Mouse (Mus musculus): ENCODE results near the gene Ldlrap1. TPM values are rescaled to one million over a fixed set of nuclear protein-coding genes. Genes with fewer than 3 reads are reported as not detected.

Gene Ldlrap1
- polyA plus RNA-seq, 1 experiment from 2014 or later = 14.5 TPM

GRCm38 (mm10) chr4:134703835-134704546 lies 63.8 kb downstream of the Ldlrap1 start, which contains the start of gene Man1c1:
TSS of gene Man1c1 (minus strand) at chr4:134704290.
- ATAC-seq (ENCODE audit: insufficient number of reproducible peaks, low FRiP score, low TSS enrichment, low read depth) = peak; percentile 89
- Histone ChIP-seq H3K27me3 (ENCODE audit: control insufficient read depth, insufficient read depth, low read length) (peaks cover 17% of the 10 kb centered on the region), H3K4me2 (ENCODE audit: low read depth, severe bottlenecking) (peak within 1 kb of the TSS; percentile 98), H3K36me3 (ENCODE audit: control insufficient read depth, insufficient read depth, low read length) (no peaks in the 10 kb centered on the region), H3K4me1 (ENCODE audit: control insufficient read depth, insufficient read depth, low read length) (peaks cover 14% of the 10 kb centered on the region), H3K9ac (ENCODE audit: low read length) (peak within 1 kb of the TSS; percentile 58), H3K4me3 (ENCODE audit: low read depth, low read length) (peak within 1 kb of the TSS; percentile 43), H3K9me3 (ENCODE audit: control insufficient read depth, low read length) (no peaks in the 10 kb centered on the region), H3K27ac (replicated peaks; ENCODE audit: low read depth, low read length) (no peak within 1 kb of the TSS)
- WGBS = under 1% methylated on average over 69 of the region's 81 CpGs
- peak; percentile 99 for DNase-seq (ENCODE audit: low spot score)

DNA sequence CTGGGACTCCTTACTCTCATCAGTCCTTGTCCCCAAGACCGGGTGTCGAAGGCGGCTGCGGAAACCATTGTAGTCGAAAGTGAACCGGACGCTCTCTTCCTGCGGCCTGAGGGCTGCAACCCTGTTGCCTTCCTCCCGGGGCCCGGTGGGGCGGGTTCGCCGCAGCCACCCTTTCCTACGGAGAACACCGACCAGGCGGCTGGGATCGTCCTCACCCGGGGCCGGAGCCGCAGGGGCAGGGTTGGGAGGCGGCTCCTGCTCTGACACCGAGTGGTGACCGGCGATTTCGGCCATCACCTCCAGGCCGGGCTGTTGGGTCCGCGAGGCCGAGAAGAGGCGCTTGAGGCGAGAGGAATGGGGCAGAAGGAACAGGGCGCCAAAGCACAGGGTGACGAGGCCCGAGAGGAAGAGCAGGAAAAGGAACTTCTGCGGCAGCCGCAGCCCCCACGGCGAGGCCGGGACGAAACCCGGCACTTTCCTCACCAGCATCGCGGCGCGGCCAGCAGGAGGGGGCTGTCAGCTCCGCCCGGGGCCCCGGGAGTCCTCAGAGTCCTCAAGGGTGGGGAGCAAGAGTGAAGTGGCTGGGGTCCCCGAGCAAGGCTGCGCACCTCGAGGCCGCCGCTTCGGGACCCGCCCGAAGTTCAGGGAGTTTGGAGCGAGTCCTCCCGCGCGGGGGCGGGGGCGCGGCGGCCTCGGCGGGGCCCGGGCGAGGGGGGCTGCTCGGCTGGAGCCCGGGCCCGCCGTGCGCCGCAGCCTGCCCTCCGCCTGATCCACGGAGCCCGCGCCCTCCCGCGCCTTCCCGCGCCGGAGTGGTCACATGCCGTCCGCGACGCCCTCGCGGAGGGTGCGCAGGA lies 64.6 kb downstream of the Ldlrap1 start:
- H3K36me3 ChIP-seq (ENCODE audit: control insufficient read depth, insufficient read depth, low read length) = no peaks in the 10 kb centered on the region
- peak overlapping the region; percentile 43 for H3K4me3 ChIP-seq (ENCODE audit: low read depth, low read length)
- peak overlapping the region; percentile 98 for H3K4me2 ChIP-seq (ENCODE audit: low read depth, severe bottlenecking)
- peak; percentile 50 for DNase-seq (ENCODE audit: low spot score)
- H3K9ac ChIP-seq (ENCODE audit: low read length) = peak overlapping the region; percentile 58
- H3K27me3 ChIP-seq (ENCODE audit: control insufficient read depth, insufficient read depth, low read length) = peaks cover 17% of the 10 kb centered on the region
- no peak overlapping the region for H3K27ac ChIP-seq (replicated peaks; ENCODE audit: low read depth, low read length)
- H3K9me3 ChIP-seq (ENCODE audit: control insufficient read depth, low read length) = no peaks in the 10 kb centered on the region
- ATAC-seq (ENCODE audit: insufficient number of reproducible peaks, low FRiP score, low TSS enrichment, low read depth) = no peak
- H3K4me1 ChIP-seq (ENCODE audit: control insufficient read depth, insufficient read depth, low read length) = peaks cover 14% of the 10 kb centered on the region
- under 1% methylated on average over 81 of the region's 90 CpGs for WGBS

GRCm38 (mm10) chr4:134701934-134702333 lies 65.9 kb downstream of the Ldlrap1 start:
- Histone ChIP-seq H3K9ac (ENCODE audit: low read length) (no peak overlapping the region), H3K9me3 (ENCODE audit: control insufficient read depth, low read length) (no peaks in the 10 kb centered on the region), H3K27ac (replicated peaks; ENCODE audit: low read depth, low read length) (no peak overlapping the region), H3K4me3 (ENCODE audit: low read depth, low read length) (no peak overlapping the region), H3K27me3 (ENCODE audit: control insufficient read depth, insufficient read depth, low read length) (peaks cover 17% of the 10 kb centered on the region), H3K36me3 (ENCODE audit: control insufficient read depth, insufficient read depth, low read length) (no peaks in the 10 kb centered on the region), H3K4me2 (ENCODE audit: low read depth, severe bottlenecking) (no peak overlapping the region), H3K4me1 (ENCODE audit: control insufficient read depth, insufficient read depth, low read length) (peaks cover 14% of the 10 kb centered on the region)
- DNase-seq (ENCODE audit: low spot score) (peak; percentile 81), ATAC-seq (ENCODE audit: insufficient number of reproducible peaks, low FRiP score, low TSS enrichment, low read depth) (no peak)
- WGBS = 37% methylated on average over 6 of the region's 6 CpGs

- WGBS = 85% methylated on average over 2 of the region's 2 CpGs
- peaks cover 14% of the 10 kb centered on the region for H3K4me1 ChIP-seq (ENCODE audit: control insufficient read depth, insufficient read depth, low read length)
Observed at GRCm38 (mm10) chr4:134700911-134701310, 66.9 kb downstream of the Ldlrap1 start.

DNA sequence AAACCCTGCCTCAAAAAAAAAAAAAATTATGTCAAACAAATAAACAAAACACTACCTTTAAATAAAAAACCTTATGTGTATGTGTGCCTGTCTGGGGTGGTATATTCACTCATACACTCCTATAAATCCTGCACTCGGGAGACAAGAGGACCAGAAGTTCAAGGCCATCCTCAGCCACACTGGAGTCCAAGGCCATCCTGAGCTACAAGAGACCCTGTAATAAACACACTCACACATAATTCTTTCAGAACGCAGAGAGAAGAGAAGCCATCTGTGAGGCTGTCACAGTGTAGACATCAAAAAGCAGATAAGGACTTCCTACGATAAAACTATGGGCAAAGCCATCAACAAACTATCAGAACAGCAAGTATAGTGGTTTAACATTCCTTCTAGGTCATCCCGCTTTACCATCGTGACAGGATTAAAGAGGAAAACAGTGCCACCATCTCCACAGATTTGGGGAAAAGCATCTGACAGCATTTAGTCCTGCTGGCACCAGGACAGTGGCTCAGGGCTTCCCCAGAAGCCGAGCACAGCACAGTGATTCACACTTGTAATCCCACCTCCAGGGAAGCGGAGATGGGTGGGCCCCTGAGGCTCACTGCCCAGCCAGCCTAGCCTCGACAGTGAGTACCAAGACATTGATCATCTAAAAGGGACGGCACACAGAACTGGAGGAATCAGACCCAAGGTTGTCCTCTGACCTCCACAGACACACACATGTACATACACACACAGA lies 74.5 kb downstream of the Ldlrap1 start:
- Histone ChIP-seq H3K4me3 (ENCODE audit: low read depth, low read length) (no peak overlapping the region), H3K4me2 (ENCODE audit: low read depth, severe bottlenecking) (no peak overlapping the region), H3K9ac (ENCODE audit: low read length) (no peak overlapping the region), H3K36me3 (ENCODE audit: control insufficient read depth, insufficient read depth, low read length) (no peaks in the 10 kb centered on the region), H3K27me3 (ENCODE audit: control insufficient read depth, insufficient read depth, low read length) (no peaks in the 10 kb centered on the region), H3K27ac (replicated peaks; ENCODE audit: low read depth, low read length) (no peak overlapping the region), H3K9me3 (ENCODE audit: control insufficient read depth, low read length) (no peaks in the 10 kb centered on the region), H3K4me1 (ENCODE audit: control insufficient read depth, insufficient read depth, low read length) (no peaks in the 10 kb centered on the region)
- no peak for DNase-seq (ENCODE audit: low spot score)
- WGBS = 75% methylated on average over 9 of the region's 9 CpGs
- ATAC-seq (ENCODE audit: insufficient number of reproducible peaks, low FRiP score, low TSS enrichment, low read depth) = no peak

More at GRCm38 (mm10) chr4:134700911-134701310, 66.9 kb downstream of the Ldlrap1 start:
- H3K27ac ChIP-seq (replicated peaks; ENCODE audit: low read depth, low read length) = no peak overlapping the region
- peaks cover 17% of the 10 kb centered on the region for H3K27me3 ChIP-seq (ENCODE audit: control insufficient read depth, insufficient read depth, low read length)
- DNase-seq (ENCODE audit: low spot score) (no peak), ATAC-seq (ENCODE audit: insufficient number of reproducible peaks, low FRiP score, low TSS enrichment, low read depth) (no peak)
- H3K9ac ChIP-seq (ENCODE audit: low read length) = no peak overlapping the region
- no peak overlapping the region for H3K4me3 ChIP-seq (ENCODE audit: low read depth, low read length)
- H3K36me3 ChIP-seq (ENCODE audit: control insufficient read depth, insufficient read depth, low read length) = no peaks in the 10 kb centered on the region
- no peak overlapping the region for H3K4me2 ChIP-seq (ENCODE audit: low read depth, severe bottlenecking)
- H3K9me3 ChIP-seq (ENCODE audit: control insufficient read depth, low read length) = no peaks in the 10 kb centered on the region

DNA sequence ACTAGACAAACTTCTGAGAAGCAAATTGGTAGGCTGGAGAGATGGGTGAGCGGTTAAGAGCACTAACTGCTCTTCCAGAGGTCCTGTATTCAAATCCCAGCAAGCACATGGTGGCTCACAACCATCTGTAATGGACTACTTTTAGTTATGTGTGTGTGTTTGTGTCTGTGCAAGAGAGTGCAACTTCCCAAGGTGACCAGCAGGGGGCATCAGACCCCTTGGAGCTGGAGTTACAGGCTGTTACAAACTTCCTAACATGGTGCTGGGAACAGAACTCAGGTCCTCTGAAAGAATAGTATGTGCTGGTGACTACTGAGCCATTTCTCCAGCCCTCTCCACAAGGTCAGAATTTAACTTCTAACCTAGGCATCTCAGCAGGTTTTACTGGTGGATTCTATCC lies 75.4 kb downstream of the Ldlrap1 start:
- Histone ChIP-seq H3K27ac (replicated peaks; ENCODE audit: low read depth, low read length) (no peak overlapping the region), H3K4me2 (ENCODE audit: low read depth, severe bottlenecking) (no peak overlapping the region), H3K4me1 (ENCODE audit: control insufficient read depth, insufficient read depth, low read length) (no peaks in the 10 kb centered on the region), H3K36me3 (ENCODE audit: control insufficient read depth, insufficient read depth, low read length) (no peaks in the 10 kb centered on the region), H3K9ac (ENCODE audit: low read length) (no peak overlapping the region), H3K27me3 (ENCODE audit: control insufficient read depth, insufficient read depth, low read length) (no peaks in the 10 kb centered on the region), H3K4me3 (ENCODE audit: low read depth, low read length) (no peak overlapping the region), H3K9me3 (ENCODE audit: control insufficient read depth, low read length) (no peaks in the 10 kb centered on the region)
- ATAC-seq (ENCODE audit: insufficient number of reproducible peaks, low FRiP score, low TSS enrichment, low read depth) (no peak), DNase-seq (ENCODE audit: low spot score) (no peak)
- 93% methylated on average over 1 of the region's 1 CpGs for WGBS

Other genes with a start within 250 kb of the Ldlrap1 start
- 120 and 121 TPM in 2 replicates for gene Mtfr1l, start 232.6 kb downstream of the Ldlrap1 start, polyA plus RNA-seq (2014; fragmentation: Nextera tagmentation; extraction: Ambion mirVana)
- gene Selenon, start 215.9 kb downstream of the Ldlrap1 start, polyA plus RNA-seq (2014; fragmentation: Nextera tagmentation; extraction: Ambion mirVana) = 31.7 and 44.4 TPM in 2 replicates
- 2.2 and 2.6 TPM in 2 replicates for gene Man1c1, start 63.7 kb downstream of the Ldlrap1 start, polyA plus RNA-seq (2014; fragmentation: Nextera tagmentation; extraction: Ambion mirVana)
- gene Maco1, start 85.3 kb upstream of the Ldlrap1 start, polyA plus RNA-seq (2014; fragmentation: Nextera tagmentation; extraction: Ambion mirVana) = 41.5 and 45.4 TPM in 2 replicates
- 12.6 and 14.8 TPM in 2 replicates for gene Rhd, start 96.5 kb upstream of the Ldlrap1 start, polyA plus RNA-seq (2014; fragmentation: Nextera tagmentation; extraction: Ambion mirVana)
- 145 and 154 TPM in 2 replicates for gene Tmem50a, start 147.0 kb upstream of the Ldlrap1 start, polyA plus RNA-seq (2014; fragmentation: Nextera tagmentation; extraction: Ambion mirVana)
- 345 and 367 TPM in 2 replicates for gene Rsrp1, start 155.6 kb upstream of the Ldlrap1 start, polyA plus RNA-seq (2014; fragmentation: Nextera tagmentation; extraction: Ambion mirVana)
- 69.8 and 75.6 TPM in 2 replicates for gene Syf2, start 162.9 kb upstream of the Ldlrap1 start, polyA plus RNA-seq (2014; fragmentation: Nextera tagmentation; extraction: Ambion mirVana)

Data from limb, embryonic 11.5 days (tissue).